Mouse (Mus musculus): Measurements from ENCODE around the gene Rad23b. TPM values are rescaled to one million over a fixed set of nuclear protein-coding genes. Genes with fewer than 3 reads are reported as not detected.
"Not testable (repeated sequence)": the region's sequence is repeated elsewhere in the genome, so short reads cannot be mapped to it uniquely, and the experiment has no call there.

Gene Rad23b
- polyA plus RNA-seq, 2 experiments from 2014 or later, result 13.0 to 18.1 TPM

DNA sequence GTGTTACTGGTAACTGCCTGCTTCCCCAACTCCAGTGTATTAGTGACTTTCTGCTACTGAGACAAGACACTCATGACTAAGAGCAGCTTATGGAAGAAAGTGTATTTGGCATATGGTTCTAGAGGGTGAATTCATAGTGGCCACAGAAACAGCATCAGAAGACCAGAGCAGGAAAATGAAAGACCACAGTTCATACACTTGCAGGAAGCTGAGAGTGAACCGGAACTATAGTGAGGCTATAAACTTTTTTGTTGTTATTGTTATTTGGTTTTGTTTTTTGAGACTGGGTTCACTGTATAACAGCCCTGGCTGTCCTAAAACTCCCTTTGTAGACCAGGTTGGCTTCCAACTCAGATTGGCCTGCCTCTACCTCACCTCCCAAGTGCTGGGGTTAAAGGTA, 6.0 kb downstream of the Rad23b start:
- ATAC-seq, result peak; percentile 38

- ATAC-seq, result no peak
Observed at GRCm38 (mm10) chr4:55356726-55357125, 6.9 kb downstream of the Rad23b start.

- ATAC-seq, result no peak
Observed at GRCm38 (mm10) chr4:55363866-55364265, 14.0 kb downstream of the Rad23b start.

DNA sequence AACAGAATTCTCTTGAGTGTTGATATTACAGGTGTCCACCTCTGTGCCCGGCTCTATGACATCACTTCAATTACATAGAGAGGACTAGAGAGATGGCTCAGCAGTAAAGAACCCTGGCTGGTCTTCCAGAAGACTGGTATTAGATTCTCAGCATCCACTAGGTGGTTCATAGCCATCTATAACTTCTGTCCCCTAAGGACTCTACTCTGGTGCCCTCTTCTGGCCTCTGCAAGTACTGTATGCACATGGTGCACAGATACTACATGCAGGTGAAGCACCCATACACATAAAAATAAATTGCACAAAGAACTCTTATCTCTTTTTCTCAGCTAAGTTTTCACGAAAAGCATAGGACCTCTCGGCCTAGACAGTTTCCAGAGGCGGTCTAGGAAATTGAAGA, 14.5 kb downstream of the Rad23b start:
- no peak for ATAC-seq

GRCm38 (mm10) chr4:55366014-55366413, 16.2 kb downstream of the Rad23b start:
- ATAC-seq, result no peak

DNA sequence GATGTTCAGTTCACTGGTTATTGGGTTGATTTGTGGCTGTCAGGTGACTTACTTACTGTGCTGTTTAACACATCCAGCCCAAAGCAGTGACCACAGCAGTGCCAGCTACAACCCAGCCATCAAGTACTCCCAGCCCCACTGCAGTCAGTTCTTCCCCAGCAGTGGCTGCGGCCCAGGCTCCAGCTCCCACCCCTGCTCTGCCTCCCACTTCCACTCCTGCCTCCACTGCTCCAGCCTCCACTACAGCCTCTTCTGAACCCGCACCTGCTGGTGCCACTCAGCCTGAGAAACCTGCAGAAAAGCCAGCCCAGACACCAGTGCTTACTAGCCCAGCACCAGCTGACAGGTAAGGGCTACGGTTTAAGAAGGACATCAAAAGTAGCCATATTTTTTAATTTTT, 20.3 kb downstream of the Rad23b start:
- no peak for ATAC-seq

- ATAC-seq, result no peak
Observed at GRCm38 (mm10) chr4:55371355-55371754, 21.5 kb downstream of the Rad23b start.

GRCm38 (mm10) chr4:55382350-55382749, 32.5 kb downstream of the Rad23b start:
- ATAC-seq, result no peak

DNA sequence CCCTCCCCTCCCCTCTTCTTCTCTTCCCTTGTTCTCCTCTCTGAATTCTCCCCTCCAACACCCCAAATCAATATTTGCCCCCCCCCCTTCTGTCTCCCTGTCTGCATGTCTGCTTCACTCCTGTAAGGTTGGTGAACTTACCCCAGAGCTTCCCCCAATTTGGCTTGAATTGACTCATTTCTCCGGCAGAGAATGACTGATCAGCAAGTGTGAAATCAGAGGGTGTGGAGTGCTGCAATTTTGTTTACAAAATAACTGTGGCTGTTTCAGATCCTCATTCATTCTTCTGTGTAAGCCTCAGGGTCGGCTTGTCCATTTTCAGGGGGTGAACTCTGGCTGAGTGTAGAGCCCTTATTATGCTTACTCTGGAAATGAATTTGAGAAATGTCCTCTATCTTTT, 36.9 kb downstream of the Rad23b start:
- ATAC-seq, result no peak

GRCm38 (mm10) chr4:55391480-55391879, 41.6 kb downstream of the Rad23b start:
- ATAC-seq, result no peak

- ATAC-seq, result no peak
Observed at GRCm38 (mm10) chr4:55392445-55392844, 42.6 kb downstream of the Rad23b start.

GRCm38 (mm10) chr4:55397911-55398762, 48.3 kb downstream of the Rad23b start:
- ATAC-seq, result peak; percentile 93

DNA sequence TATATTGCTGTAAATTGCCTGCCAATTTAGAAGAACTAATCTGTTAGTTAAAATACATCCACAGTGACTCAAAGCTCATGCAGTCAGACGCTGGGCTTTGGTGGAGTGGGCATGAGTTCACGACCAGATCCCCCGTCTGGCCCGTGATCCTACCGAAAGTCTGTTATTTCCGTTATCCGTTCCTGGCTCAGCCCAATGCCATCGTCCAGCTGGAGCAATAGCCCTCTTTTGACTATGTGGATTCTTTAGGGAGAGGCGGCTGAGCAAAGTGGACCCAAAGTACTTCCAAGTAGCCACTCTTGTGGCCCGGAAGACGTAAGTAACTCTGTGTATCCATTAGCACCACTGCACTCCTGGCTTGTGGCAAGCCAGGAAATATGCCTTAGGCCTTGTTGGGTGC, 49.1 kb downstream of the Rad23b start:
- ATAC-seq, result no peak

DNA sequence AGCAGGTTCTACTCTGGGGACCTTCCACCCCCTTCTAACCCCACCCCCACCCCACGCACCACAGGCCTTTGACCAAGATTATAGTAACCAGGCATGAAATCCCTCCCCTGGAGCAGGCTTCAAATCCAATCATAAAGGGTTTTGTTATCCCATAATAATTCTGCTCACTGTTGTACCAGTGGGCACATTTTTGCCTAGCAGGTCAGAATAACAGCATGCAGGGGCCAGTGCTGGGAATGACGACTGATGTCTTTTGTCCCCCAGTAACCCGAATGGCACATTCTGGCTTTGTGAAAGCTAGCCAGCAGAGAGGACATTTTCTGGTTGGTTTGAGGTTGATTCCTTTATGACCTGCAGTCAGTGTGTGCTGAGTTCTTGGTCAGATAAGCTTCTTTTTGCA, 55.5 kb downstream of the Rad23b start:
- no peak for ATAC-seq

GRCm38 (mm10) chr4:55406558-55406957, 56.7 kb downstream of the Rad23b start:
- ATAC-seq, result no peak

DNA sequence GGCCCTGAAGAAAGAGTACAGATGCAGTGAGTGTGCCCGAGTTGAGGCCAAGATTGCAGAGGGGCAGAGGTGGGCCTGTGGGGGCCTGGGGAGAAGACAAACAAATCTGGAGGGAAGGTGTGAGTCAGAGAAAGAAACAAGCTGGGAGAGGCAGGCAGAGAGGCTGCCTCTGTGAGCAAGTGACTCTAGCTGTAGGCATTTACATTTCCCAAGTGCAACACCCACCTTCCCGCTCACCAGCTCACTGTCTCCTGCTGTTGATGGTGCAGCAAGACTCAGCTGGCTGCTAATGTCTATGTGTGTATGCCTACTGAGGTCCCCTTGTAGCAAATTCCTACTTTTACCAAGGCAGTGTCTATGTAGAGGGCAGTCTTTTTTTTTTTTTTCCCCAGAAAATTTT, 58.2 kb downstream of the Rad23b start:
- no peak for ATAC-seq

DNA sequence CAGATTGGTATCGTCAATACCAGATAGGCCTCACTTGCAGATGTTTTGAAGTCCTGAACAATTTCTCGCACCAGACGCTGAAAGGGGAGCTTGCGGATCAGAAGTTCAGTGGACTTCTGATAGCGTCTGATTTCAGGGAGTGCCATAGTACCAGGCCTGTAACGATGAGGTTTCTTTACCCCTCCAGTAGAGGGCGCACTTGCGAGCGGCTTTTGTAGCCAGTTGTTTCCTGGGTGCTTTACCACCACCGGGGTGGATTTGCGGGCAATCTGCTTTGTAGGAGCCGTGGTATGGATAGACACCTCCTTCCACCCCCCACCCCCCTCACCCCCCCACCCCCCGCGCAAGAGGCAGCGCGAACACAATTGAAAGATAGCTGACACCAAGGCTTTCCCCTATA, 59.2 kb downstream of the Rad23b start:
- no peak for ATAC-seq

- not testable (repeated sequence) for ATAC-seq
Observed at GRCm38 (mm10) chr4:55409578-55410224, 59.9 kb downstream of the Rad23b start.

- no peak for ATAC-seq
Observed at GRCm38 (mm10) chr4:55415864-55416263, 66.0 kb downstream of the Rad23b start.

DNA sequence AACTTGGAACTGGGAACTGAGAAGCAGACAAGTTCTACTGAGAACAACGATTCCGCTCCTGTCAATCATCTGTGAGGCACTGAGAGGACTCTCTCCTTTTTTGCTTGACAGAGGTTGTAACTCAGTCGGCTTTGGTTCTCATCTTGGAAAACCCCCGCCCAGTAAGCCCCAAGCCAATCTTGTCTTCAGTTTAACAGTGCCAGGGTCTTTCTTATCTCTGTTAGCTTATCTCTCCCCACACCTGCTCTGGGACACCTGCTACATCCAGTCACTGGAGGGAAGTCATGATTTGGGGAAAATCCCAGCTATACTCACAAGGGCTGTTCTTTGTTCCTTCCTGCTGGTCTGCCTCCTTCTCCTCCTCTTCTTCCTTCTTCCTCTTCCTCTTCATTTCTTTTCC, 76.4 kb downstream of the Rad23b start:
- ATAC-seq, result no peak

All from CD4-positive, CD25-positive, alpha-beta regulatory T cell, adult 4 months (primary cell).